Mouse (Mus musculus): Measurements from ENCODE around the gene Gm20721. TPM values are rescaled to one million over a fixed set of nuclear protein-coding genes. Genes with fewer than 3 reads are reported as not detected.
"Not testable (repeated sequence)": the region's sequence is repeated elsewhere in the genome, so short reads cannot be mapped to it uniquely, and the experiment has no call there.

Gm20721 gene
- 1 to 10 TPM; 2.6 to 2.8 TPM for total RNA-seq (2021)
- long read RNA-seq, experiment 1, partial matches to known transcripts, result 0 of 5 reads
- long read RNA-seq, experiment 1, other reads (novel, unspliced or antisense), result 5 of 5 reads
- long read RNA-seq, experiment 2, partial matches to known transcripts, result 0 of 6 reads
- long read RNA-seq, experiment 2, other reads (novel, unspliced or antisense), result 6 of 6 reads

DNA sequence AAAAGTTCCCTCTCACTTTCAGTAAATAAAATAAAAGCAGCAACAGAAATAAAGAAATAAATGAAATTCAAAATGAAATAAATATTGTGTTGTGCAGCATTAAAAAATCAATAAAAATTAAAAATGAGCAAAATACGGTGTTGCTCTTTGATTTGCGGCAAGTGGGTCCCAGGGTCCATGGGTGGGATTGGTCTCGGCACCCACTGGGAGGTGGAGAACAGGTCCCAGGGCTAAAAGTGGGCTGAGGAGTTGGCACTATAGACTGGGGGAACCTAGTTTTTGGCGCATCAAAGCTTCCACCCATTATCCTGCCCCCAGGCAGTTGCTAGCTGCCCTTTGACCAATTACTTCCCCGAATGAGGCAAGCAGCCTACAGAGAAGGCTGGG is at the start of gene Gm20721:
Gene Gm20721 (minus strand): TSS at position 101 of the 387 bp plus-strand sequence.
- no peak for DNase-seq (ENCODE audit: low spot score in 2 of 2)

GRCm38 (mm10) chr2:174393383-174393782 is 46.9 kb upstream of the Gm20721 start:
- DNase-seq (ENCODE audit: low spot score in 2 of 2), result no peak

- no peak for DNase-seq (ENCODE audit: low spot score in 2 of 2)
Observed at GRCm38 (mm10) chr2:174392554-174392953, 46.0 kb upstream of the Gm20721 start.

GRCm38 (mm10) chr2:174391936-174392335 is 45.4 kb upstream of the Gm20721 start:
- DNase-seq (ENCODE audit: low spot score in 2 of 2), result no peak

- DNase-seq (ENCODE audit: low spot score in 2 of 2), result no peak
Observed at GRCm38 (mm10) chr2:174381021-174381420, 34.5 kb upstream of the Gm20721 start.

- no peak for DNase-seq (ENCODE audit: low spot score in 2 of 2)
Observed at GRCm38 (mm10) chr2:174366571-174366970, 20.1 kb upstream of the Gm20721 start.

GRCm38 (mm10) chr2:174359656-174360055 is 13.1 kb upstream of the Gm20721 start:
- no peak for DNase-seq (ENCODE audit: low spot score in 2 of 2)

DNA sequence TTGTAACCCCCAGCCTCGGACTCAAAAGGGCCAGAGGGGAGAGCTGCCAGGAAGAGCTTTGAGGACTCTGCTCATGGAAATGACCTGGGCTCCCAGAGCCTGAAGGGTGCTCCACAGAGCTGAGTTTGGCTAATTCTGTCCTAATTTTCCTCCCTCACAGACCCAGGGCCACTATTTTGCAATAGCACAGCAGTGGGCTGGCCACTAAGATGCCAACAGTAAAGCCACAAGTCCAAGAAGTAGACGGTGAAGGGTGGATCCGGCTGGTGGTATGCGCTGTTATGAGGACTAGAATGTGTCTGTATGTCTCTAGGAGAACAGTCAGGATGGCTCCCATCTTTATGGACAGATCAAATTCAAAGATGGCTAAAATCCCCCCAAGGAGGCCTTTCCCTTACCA is 12.0 kb upstream of the Gm20721 start:
- no peak for DNase-seq (ENCODE audit: low spot score in 2 of 2)

- DNase-seq (ENCODE audit: low spot score in 2 of 2), result not testable (repeated sequence)
Observed at GRCm38 (mm10) chr2:174346999-174347668, 622 bp upstream of the Gm20721 start.

GRCm38 (mm10) chr2:174344996-174345395 is 1.5 kb downstream of the Gm20721 start:
- DNase-seq (ENCODE audit: low spot score in 2 of 2), result no peak

DNA sequence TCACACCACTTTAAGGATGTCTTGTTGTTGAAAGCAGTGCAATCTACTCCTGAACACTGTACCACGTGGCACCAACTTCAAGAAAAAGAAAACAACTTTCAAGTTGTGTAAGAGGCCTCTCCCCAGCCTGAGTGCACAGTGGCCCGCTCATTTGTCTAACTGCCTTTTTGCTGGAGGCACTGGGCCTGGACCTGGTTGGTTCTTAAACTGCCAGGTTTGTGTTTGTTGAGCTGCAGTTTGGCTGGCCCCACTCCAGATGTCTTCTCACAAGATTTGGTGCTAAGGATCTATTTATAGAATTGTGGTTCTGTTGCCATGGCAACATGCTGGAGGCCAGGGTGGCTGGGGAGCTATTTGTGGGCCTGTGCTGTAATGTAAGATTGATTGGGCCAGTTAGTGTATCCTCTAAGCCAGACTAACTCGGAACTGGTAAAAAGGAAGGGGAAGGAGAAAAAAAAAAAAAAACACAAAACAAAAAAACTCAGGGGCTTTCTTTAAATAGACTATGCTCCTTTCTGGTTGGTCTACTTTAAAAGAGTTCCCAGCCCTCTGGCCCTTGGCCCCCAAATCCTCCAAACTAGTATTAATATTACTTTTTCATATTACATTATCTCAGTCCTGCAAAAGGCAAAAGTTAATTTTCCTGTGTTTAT is 2.4 kb downstream of the Gm20721 start:
- peak; percentile 57 to 81 for DNase-seq (ENCODE audit: low spot score in 2 of 2)

DNA sequence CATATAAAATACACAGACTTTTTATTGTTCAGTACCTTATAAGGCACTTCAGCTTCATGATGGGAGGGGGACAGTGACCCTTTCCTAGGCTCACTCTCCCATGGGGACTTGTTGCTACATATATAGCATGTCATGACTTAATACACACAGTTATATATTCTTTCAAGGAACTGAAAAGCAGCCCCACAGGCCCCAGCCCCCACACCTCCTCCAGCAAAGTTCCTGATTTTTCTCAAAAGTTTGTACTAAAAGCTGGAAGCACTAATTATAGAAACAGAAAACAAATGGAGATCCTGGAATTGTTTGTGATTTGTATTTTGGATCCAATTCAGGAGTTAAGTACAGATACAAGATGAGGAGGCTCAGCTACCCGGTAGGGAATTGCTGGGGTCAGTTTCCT is 2.9 kb downstream of the Gm20721 start:
- no peak for DNase-seq (ENCODE audit: low spot score in 2 of 2)

DNA sequence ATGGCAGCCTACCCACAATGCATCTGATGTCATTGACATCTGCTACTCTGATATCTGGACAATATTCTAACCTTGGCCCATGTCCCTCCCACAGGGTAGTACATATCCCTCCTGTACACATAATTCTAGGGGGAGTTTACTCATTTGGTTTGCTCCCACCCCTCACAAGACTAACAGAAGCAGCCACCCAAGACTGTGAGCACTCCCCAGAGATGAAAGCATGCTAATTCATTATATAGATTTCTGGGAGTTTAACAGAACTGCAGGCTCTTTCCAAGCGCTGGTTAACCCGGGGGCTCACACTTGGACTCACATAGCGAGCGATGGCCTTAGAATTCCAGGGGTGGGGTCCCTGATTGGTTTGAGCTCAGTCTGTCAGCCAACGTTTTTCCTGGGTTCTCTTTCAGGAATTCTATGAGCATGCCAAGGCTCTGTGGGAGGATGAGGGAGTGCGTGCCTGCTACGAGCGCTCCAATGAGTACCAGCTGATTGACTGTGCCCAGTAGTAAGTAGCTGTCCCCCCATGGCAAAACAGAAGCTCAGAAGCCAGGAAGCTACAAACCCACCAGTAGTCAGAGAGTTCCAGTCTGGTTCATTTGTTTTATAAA is 3.6 kb downstream of the Gm20721 start:
- no peak for DNase-seq (ENCODE audit: low spot score in 2 of 2)

DNA sequence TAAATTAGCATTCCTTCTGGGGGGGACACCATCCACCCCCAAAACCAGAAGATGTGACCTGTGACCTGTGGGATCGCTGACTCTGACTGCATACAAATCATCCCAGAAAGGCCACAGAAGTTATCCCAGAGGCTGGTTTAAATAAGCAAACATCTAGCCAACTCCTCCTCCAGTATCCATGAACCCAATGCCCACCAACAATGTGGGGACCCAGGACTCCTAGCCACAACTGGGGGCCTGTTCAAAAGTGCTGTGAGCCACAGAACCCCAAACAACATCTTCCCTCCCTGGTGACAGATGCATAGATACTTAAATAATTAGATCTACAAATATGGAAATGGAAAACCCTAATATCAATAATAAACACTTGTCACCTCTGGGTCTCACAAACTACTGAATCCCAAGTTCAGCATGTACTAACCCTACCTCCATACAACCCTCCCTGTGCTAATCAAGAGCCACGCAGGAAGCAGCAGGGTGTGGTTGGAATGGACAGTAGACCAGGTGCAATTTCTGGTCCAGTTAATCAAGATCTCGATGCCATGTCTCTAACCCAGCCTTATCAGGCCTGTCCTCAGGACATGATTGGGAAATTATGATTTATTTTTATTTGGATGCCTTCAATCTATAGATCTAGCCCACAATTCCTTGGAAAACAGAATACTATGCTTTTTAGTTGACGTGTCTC is 5.5 kb downstream of the Gm20721 start:
- no peak for DNase-seq (ENCODE audit: low spot score in 2 of 2)

GRCm38 (mm10) chr2:174340229-174340892 is 6.2 kb downstream of the Gm20721 start:
- no peak for DNase-seq (ENCODE audit: low spot score in 2 of 2)

DNA sequence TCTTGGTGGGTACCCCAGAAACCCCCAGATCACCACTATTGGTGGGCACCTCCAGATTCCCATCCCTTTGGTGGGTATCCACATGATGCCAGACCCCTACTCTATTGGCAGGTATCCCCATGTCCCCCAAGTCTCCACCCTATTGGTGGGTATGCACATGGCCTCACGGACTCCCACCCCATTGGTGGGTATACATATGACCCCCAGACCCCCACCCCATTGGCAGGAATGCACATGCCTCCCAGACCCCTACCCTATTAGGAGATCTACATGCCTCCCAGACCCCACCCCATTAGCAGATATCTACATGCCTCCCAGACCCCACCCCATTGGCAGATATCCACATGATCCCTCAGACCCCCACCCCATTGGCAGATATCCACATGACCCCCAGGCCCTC is 6.8 kb downstream of the Gm20721 start:
- no peak for DNase-seq (ENCODE audit: low spot score in 2 of 2)

GRCm38 (mm10) chr2:174337275-174337674 is 9.2 kb downstream of the Gm20721 start:
- DNase-seq (ENCODE audit: low spot score in 2 of 2), result no peak

GRCm38 (mm10) chr2:174334415-174334814 is 12.1 kb downstream of the Gm20721 start:
- DNase-seq (ENCODE audit: low spot score in 2 of 2), result no peak

DNA sequence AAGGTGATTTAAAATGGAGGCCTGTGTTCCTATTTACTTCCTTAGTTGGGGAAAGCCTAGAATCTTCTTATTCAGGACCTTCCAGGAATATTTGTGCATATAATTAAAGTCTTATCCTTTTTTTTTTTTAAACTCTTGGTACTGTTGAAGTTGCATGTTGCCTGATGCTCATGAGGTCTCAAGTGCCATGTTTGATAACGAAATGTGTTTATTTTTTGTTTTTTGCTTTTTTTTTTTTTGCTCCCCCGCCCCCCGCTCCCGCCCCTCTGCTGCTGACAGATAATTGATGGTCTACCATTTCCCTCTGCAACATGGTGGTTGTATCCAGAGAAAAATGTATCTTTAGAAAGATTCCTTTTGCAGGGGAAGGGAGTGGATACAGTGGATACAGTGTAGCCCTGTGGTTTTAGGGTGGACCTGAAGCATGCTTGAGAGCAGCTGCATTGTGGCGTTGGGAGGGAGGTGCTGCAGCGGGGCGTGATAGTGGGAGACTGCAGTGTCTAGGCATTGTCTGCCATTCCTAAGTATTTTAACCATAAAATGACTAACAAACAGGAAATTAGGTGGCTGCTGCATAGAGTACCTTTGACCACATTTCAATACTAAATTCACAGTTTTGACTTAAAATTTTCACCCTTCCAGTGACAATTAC is 13.1 kb downstream of the Gm20721 start:
- no peak for DNase-seq (ENCODE audit: low spot score in 2 of 2)

GRCm38 (mm10) chr2:174331282-174332030 is 15.1 kb downstream of the Gm20721 start:
- DNase-seq (ENCODE audit: low spot score in 2 of 2), result no peak

All from layer of hippocampus, postnatal 14 days (tissue).